Mouse (Mus musculus) adrenal gland, adult 10 weeks (tissue): Measurements from ENCODE around the gene Rpe65. TPM values are rescaled to one million over a fixed set of nuclear protein-coding genes. Genes with fewer than 3 reads are reported as not detected.

Experiments
- polyA plus RNA-seq: library from polyadenylated mRNA; stranded (reverse); fragments of 350-450 nt; fragmentation: Illumina TruSeq; extraction: RNeasy Lipid Tissue Mini Kit (QIAGEN cat#74804); gene quantifications from one replicate; pipeline ENCODE4 v1.2.3, GENCODE M21; 2014; ENCODE audit warnings: low read depth, low replicate concordance

Rpe65 gene
- polyA plus RNA-seq, result not detected

GRCm38 (mm10) chr3:159598875-159599274, at the start of gene Rpe65:
Gene Rpe65, plus strand, starts transcription at chr3:159599175.

Other genes with a start within 250 kb of the Rpe65 start
- gene Depdc1a, start 103.7 kb upstream of the Rpe65 start, polyA plus RNA-seq, result 7.5 TPM
- 194 TPM for gene Wls, start 240.5 kb downstream of the Rpe65 start, polyA plus RNA-seq